Mouse (Mus musculus): ENCODE results near the gene Zan. TPM values are rescaled to one million over a fixed set of nuclear protein-coding genes. Genes with fewer than 3 reads are reported as not detected.

Gene Zan
- total and polyA plus RNA-seq, 3 experiments = 0.04 to 0.10 TPM; not detected in 1

DNA sequence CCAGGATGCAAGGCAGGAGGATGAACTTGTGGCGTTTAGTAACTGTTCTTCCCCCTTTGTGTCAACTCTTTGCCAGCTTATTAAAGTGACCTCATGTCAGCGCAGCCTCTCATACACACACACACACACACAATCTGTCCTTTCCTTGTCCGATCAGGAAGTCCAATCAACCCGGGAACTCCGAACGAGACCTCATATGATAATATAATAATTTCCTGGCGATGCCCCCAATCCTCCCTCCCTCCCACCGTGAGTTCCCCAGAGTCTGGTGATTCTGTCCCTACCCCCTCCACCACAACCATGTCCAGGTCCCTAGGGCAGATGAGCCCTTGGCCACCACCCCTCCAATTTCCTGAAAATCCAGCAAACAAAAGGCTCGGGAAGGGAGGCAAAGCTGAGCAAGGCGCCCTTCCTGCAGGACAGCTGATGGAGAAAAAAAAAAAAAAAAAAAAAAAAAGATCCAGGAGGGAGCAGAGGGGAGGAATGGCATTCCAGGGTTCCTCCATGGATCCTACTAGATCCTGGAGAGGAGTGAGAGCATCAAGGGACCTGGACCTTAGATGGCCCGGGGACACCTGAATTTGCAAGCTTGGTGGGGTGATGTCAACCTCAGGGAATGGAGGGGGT lies 138.1 kb downstream of the Zan start:
- in situ Hi-C loops (cut with MboI; ENCODE audit: low pct_ligation_motif_present, low pct_unique_long_range_greater_than_20kb, low sequenced_read_pairs) (loop anchor here (10.0 kb wide), 1 partner anchor 146 kb away; no protein-coding TSS in a partner anchor), dilution Hi-C loops (cut with MboI; ENCODE audit: extremely low pct_ligation_motif_present, extremely low pct_unique_long_range_greater_than_20kb, low sequenced_read_pairs) (no loop called here)

DNA sequence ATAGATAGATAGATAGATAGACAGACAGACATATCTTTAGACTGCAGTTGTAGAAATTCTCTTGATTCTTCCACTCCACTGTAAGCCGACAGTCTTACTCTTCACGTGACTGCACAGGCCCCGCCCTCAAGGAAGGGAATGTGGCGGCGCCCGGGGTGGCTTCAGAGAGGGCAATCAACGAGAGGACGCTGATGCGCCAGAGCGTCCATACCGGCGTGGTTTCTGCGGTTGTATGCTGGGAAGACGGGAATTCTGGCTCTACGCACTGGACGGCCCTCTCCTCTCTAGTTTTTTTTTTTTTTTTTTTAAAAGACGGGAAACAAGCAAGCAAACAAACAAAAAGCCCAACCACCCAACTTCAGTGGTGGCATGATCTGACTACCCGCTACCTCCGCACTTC lies 138.6 kb downstream of the Zan start:
- H3K27ac ChIP-seq (ENCODE audit: insufficient read depth, low read depth) = no peak overlapping the region
- dilution Hi-C loops (cut with MboI; ENCODE audit: extremely low pct_ligation_motif_present, extremely low pct_unique_long_range_greater_than_20kb, low sequenced_read_pairs) = no loop called here
- in situ Hi-C loops (cut with MboI; ENCODE audit: low pct_ligation_motif_present, low pct_unique_long_range_greater_than_20kb, low sequenced_read_pairs) = loop anchor here (10.0 kb wide), 1 partner anchor 147 kb away; no protein-coding TSS in a partner anchor

More for the DNA sequence above, 138.1 kb downstream of the Zan start:
- Histone ChIP-seq H3K79me2 (replicated peaks; ENCODE audit: control insufficient read depth, extremely low read depth, insufficient read depth, poor library complexity, severe bottlenecking) (no peaks in the 10 kb centered on the region), H3K27me3 (replicated peaks) (peaks cover 42% of the 10 kb centered on the region), H3K4me3 (replicated peaks in 1 of 3; ENCODE audit: low read depth in 2 of 3, low read length in 2 of 3, poor library complexity in 1 of 3) (no peak overlapping the region), H3K36me3 (replicated peaks in 1 of 2; ENCODE audit: control insufficient read depth in 1 of 2, insufficient read depth in 1 of 2, low read length in 1 of 2) (no peaks in the 10 kb centered on the region), H3K9me3 (replicated peaks; ENCODE audit: low read length) (no peaks in the 10 kb centered on the region), H3K27ac (ENCODE audit: insufficient read depth, low read depth) (no peak overlapping the region), H3K4me1 (ENCODE audit: control insufficient read depth in 1 of 2, insufficient read depth in 2 of 2) (peaks cover 0 to 4% of the 10 kb centered on the region in 2 experiments; a peak in 2 of 4 replicates), H3K9ac (ENCODE audit: insufficient read depth, low read depth) (no peak overlapping the region), H3K4me2 (ENCODE audit: insufficient read depth, low read depth, poor library complexity, severe bottlenecking) (no peak overlapping the region)
- no peak for DNase-seq (ENCODE audit: extremely low read depth)
- TF ChIP-seq SMC3 (IDR thresholded peaks at IDR 0.05; ENCODE audit: low read depth, low read length) = no peak
- TF ChIP-seq JUND (conservative IDR thresholded peaks at IDR 0.05; ENCODE audit: low read depth, low read length) = no peak
- TF ChIP-seq ZKSCAN1 (IDR thresholded peaks at IDR 0.05; ENCODE audit: borderline replicate concordance, low read depth, low read length) = no peak
- TF ChIP-seq MAFK (IDR thresholded peaks at IDR 0.05; ENCODE audit: insufficient replicate concordance, low read length) = no peak
- no peak for TF ChIP-seq POLR2A (IDR thresholded peaks at IDR 0.05; ENCODE audit: low read depth, low read length)
- no peak for TF ChIP-seq BHLHE40 (IDR thresholded peaks at IDR 0.05; ENCODE audit: low read depth, low read length)
- TF ChIP-seq USF1 (IDR thresholded peaks at IDR 0.05; ENCODE audit: low read depth, low read length) = no peak
- TF ChIP-seq PAX5 (IDR thresholded peaks at IDR 0.05; ENCODE audit: low read length) = no peak
- TF ChIP-seq KAT2A (IDR thresholded peaks at IDR 0.05; ENCODE audit: insufficient replicate concordance, low read length) = no peak
- no peak for TF ChIP-seq TBP (conservative IDR thresholded peaks at IDR 0.05; ENCODE audit: low read depth, low read length)
- TF ChIP-seq USF2 (conservative IDR thresholded peaks at IDR 0.05; ENCODE audit: low read depth, low read length) = no peak
- TF ChIP-seq IRF4 (IDR thresholded peaks at IDR 0.05; ENCODE audit: low read depth, low read length) = no peak

More for the DNA sequence above, 138.6 kb downstream of the Zan start:
- no peak overlapping the region for H3K4me2 ChIP-seq (ENCODE audit: insufficient read depth, low read depth, poor library complexity, severe bottlenecking)
- peaks cover 0 to 4% of the 10 kb centered on the region in 2 experiments; a peak in 2 of 4 replicates for H3K4me1 ChIP-seq (ENCODE audit: control insufficient read depth in 1 of 2, insufficient read depth in 2 of 2)
- TF ChIP-seq POLR2AphosphoS2 (IDR thresholded peaks at IDR 0.05; ENCODE audit: low read depth, low read length) (no peak), MAZ (IDR thresholded peaks at IDR 0.05; ENCODE audit: low read depth, low read length) (no peak), ZKSCAN1 (IDR thresholded peaks at IDR 0.05; ENCODE audit: borderline replicate concordance, low read depth, low read length) (no peak), SIN3A (IDR thresholded peaks at IDR 0.05; ENCODE audit: low read length) (no peak), JUND (conservative IDR thresholded peaks at IDR 0.05; ENCODE audit: low read depth, low read length) (no peak), ZNF384 (IDR thresholded peaks at IDR 0.05; ENCODE audit: low read depth, low read length) (no peak)
- no peaks in the 10 kb centered on the region for H3K36me3 ChIP-seq (replicated peaks in 1 of 2; ENCODE audit: control insufficient read depth in 1 of 2, insufficient read depth in 1 of 2, low read length in 1 of 2)
- no peak for DNase-seq (ENCODE audit: extremely low read depth)
- H3K27me3 ChIP-seq (replicated peaks) = peaks cover 42% of the 10 kb centered on the region
- no peak overlapping the region for H3K4me3 ChIP-seq (replicated peaks in 1 of 3; ENCODE audit: low read depth in 2 of 3, low read length in 2 of 3, poor library complexity in 1 of 3)
- no peak overlapping the region for H3K9ac ChIP-seq (ENCODE audit: insufficient read depth, low read depth)
- no peaks in the 10 kb centered on the region for H3K79me2 ChIP-seq (replicated peaks; ENCODE audit: control insufficient read depth, extremely low read depth, insufficient read depth, poor library complexity, severe bottlenecking)
- H3K9me3 ChIP-seq (replicated peaks; ENCODE audit: low read length) = no peaks in the 10 kb centered on the region

Measured in CH12.LX (cell line).